Mouse (Mus musculus) brain, adult 10 weeks (tissue): ENCODE data around the gene Mfsd11. TPM values are rescaled to one million over a fixed set of nuclear protein-coding genes. Genes with fewer than 3 reads are reported as not detected.

Experiments used
- polyA plus RNA-seq: library from polyadenylated mRNA; stranded (reverse); fragments of 350-450 nt; fragmentation: Illumina TruSeq; extraction: RNeasy Lipid Tissue Mini Kit (QIAGEN cat#74804); gene quantifications from one replicate; pipeline ENCODE4 v1.2.3, GENCODE M21; 2015; ENCODE audit warnings: low read depth, low replicate concordance

Mfsd11 gene
- 33.6 TPM for polyA plus RNA-seq

GRCm38 (mm10) chr11:116852291-116852890, at the start of gene Mfsd11:
Mfsd11 (plus strand) TSS chr11:116852440.

GRCm38 (mm10) chr11:116827534-116828165, 24.6 kb upstream of the Mfsd11 start, which contains the start of gene Mxra7:
Mxra7 (minus strand) TSS chr11:116828046.

GRCm38 (mm10) chr11:116843261-116844233, 8.7 kb upstream of the Mfsd11 start, which contains the start of the genes Mettl23 and Jmjd6:
Mettl23 (plus strand) TSS chr11:116843278.
Jmjd6 (minus strand) TSS chr11:116843449.

GRCm38 (mm10) chr11:116852891-116853511, 761 bp downstream of the Mfsd11 start, which contains the start of gene Srsf2:
Srsf2 (minus strand) TSS chr11:116853094.

GRCm38 (mm10) chr11:116918323-116919185, 66.3 kb downstream of the Mfsd11 start, which contains the start of gene Mgat5b:
Mgat5b (plus strand) TSS chr11:116918863.

Other genes starting within 250 kb of the Mfsd11 start
- 1.3 TPM for gene Rhbdf2, start 225.4 kb upstream of the Mfsd11 start, polyA plus RNA-seq
- gene Prcd, start 198.9 kb upstream of the Mfsd11 start, polyA plus RNA-seq: 8.3 TPM
- gene Cygb, start 198.1 kb upstream of the Mfsd11 start, polyA plus RNA-seq: 52.6 TPM
- gene St6galnac1, start 76.9 kb upstream of the Mfsd11 start, polyA plus RNA-seq: not detected
- gene Mxra7, start 24.4 kb upstream of the Mfsd11 start, polyA plus RNA-seq: 18.0 TPM
- gene Mettl23, start 9.2 kb upstream of the Mfsd11 start, polyA plus RNA-seq: 39.7 TPM
- 31.1 TPM for gene Jmjd6, start 9.0 kb upstream of the Mfsd11 start, polyA plus RNA-seq
- gene Srsf2, start 654 bp downstream of the Mfsd11 start, polyA plus RNA-seq: 166 TPM
- gene Mgat5b, start 66.4 kb downstream of the Mfsd11 start, polyA plus RNA-seq: 45.9 TPM